Mouse (Mus musculus) hindbrain, embryonic 12.5 days (tissue): ENCODE results near the gene Dach1. TPM values are rescaled to one million over a fixed set of nuclear protein-coding genes. Genes with fewer than 3 reads are reported as not detected.
A peak's percentile ranks its signal among the peaks of the same experiment; 100 is the strongest.

Experiments
- ATAC-seq: fragments of 200-750 bp; cut with Nextera tagmentation; 2 replicates; pipeline ENCODE4 v1.8.0; 2017; ENCODE audit warnings: moderate TSS enrichment; ENCODE audit not compliant: low FRiP score
- H3K27ac ChIP-seq: fragments of 300-500 bp; sonication (generic); 2 replicates; pipeline ENCODE4 v1.5.1; 2016; ENCODE audit warnings: mild to moderate bottlenecking
- H3K27me3 ChIP-seq: fragments of 300-500 bp; sonication (generic); 2 replicates; pipeline ENCODE4 v1.6.1; 2016; ENCODE audit warnings: mild to moderate bottlenecking
- H3K36me3 ChIP-seq: fragments of 300-500 bp; sonication (generic); 2 replicates; pipeline ENCODE4 v1.6.1; 2016; ENCODE audit warnings: mild to moderate bottlenecking
- H3K4me1 ChIP-seq: fragments of 300-500 bp; sonication (generic); 2 replicates; pipeline ENCODE4 v1.6.1; 2016
- H3K4me2 ChIP-seq: fragments of 300-500 bp; sonication (generic); replicated peaks from 2 replicates; pipeline ENCODE4 v1.6.1; 2016; ENCODE audit warnings: mild to moderate bottlenecking
- H3K4me3 ChIP-seq: fragments of 300-500 bp; sonication (generic); 2 replicates; pipeline ENCODE4 v1.5.1; 2016; ENCODE audit warnings: mild to moderate bottlenecking
- H3K9ac ChIP-seq: fragments of 300-500 bp; sonication (generic); 2 replicates; pipeline ENCODE4 v1.6.1; 2016; ENCODE audit warnings: mild to moderate bottlenecking, moderate library complexity
- H3K9me3 ChIP-seq: fragments of 300-500 bp; sonication (generic); replicated peaks from 2 replicates; pipeline ENCODE4 v1.6.1; 2016; ENCODE audit warnings: mild to moderate bottlenecking
- WGBS: fragments of 180-500 bp; shearing (Covaris S2); methylation state at CpG from one replicate; pipeline ENCODE4 v1.1.7; 2016; 5-methylcytosine and 5-hydroxymethylcytosine counted together
- polyA plus RNA-seq: library from polyadenylated mRNA; unstranded; fragments of >200 nt; fragmentation: Nextera tagmentation; extraction: Ambion mirVana; gene quantifications from 2 replicates; pipeline ENCODE4 v1.2.1, GENCODE M21; 2016

Dach1 gene
- polyA plus RNA-seq, 1 experiment from 2014 or later, result 24.3 TPM

DNA sequence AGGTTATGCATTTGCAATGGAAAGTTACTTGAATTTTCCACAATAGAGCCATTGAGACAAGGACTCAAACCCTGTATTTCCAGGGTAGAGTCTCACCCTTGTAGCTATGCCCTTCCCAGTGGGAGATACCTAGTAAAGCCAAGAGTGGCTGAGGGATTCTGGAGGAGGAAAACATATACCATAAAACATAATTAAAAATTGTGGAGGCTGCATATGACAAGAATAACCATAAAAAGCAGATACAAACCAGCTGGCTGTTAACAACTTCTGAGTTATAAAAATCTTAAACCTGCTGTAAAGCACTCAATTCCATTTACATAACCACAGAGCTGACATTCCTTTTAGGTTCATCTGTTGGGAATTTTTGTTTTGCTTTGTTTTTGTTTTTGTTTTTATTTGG is 171.0 kb downstream of the Dach1 start:
- Histone ChIP-seq H3K4me2 (no peak overlapping the region), H3K27ac (no peak overlapping the region), H3K4me3 (no peak overlapping the region), H3K9ac (no peak overlapping the region), H3K27me3 (no peaks in the 10 kb centered on the region), H3K4me1 (no peaks in the 10 kb centered on the region), H3K36me3 (no peaks in the 10 kb centered on the region), H3K9me3 (no peaks in the 10 kb centered on the region)
- no peak for ATAC-seq

DNA sequence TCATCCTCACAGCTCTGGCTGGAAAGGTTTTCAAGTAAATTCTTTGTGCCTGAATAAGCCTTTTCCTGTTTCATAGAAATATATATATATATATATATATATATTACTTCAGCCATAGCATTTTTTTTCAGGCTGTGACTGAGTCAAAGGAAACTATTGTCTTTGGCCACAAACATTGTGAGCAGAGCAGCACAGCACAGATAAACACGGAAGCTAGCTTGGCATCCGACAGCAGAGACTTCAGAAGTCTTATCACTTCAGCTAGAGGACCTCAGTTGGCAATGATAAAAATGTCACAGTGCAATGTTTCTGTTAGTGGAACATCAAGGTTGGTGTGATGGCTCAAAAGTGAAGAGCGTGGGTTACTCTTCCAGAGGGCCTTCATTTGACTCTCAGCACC is 186.3 kb downstream of the Dach1 start:
- Histone ChIP-seq H3K9me3 (no peaks in the 10 kb centered on the region), H3K27ac (no peak overlapping the region), H3K4me1 (peaks cover 4% of the 10 kb centered on the region), H3K36me3 (no peaks in the 10 kb centered on the region), H3K4me2 (no peak overlapping the region), H3K27me3 (no peaks in the 10 kb centered on the region), H3K9ac (no peak overlapping the region), H3K4me3 (no peak overlapping the region)
- no peak for ATAC-seq
- 84% methylated on average over 3 of the region's 3 CpGs for WGBS

DNA sequence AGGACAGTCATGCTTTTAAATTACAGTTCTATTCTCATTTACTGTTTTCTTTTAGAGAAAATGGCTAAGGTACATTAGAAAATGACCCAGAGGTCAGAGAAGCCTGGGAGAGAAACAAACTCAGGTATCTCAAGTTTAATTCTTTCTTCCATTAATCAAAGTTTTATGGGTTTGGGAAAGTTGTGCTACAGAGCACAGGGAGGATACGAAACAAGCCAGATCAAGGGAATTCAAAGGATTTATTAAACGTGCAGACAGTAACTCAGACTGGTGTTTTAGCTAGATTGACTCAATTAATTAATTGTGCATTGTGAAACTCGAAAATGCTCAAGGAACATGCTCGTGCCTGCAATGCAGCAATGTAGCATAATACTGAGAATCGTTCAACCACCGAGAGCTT is 186.9 kb downstream of the Dach1 start:
- Histone ChIP-seq H3K27ac (no peak overlapping the region), H3K9ac (no peak overlapping the region), H3K4me3 (no peak overlapping the region), H3K27me3 (no peaks in the 10 kb centered on the region), H3K4me2 (no peak overlapping the region), H3K9me3 (no peaks in the 10 kb centered on the region), H3K4me1 (peaks cover 4% of the 10 kb centered on the region), H3K36me3 (no peaks in the 10 kb centered on the region)
- ATAC-seq, result no peak
- WGBS, result 77% methylated on average over 6 of the region's 6 CpGs

DNA sequence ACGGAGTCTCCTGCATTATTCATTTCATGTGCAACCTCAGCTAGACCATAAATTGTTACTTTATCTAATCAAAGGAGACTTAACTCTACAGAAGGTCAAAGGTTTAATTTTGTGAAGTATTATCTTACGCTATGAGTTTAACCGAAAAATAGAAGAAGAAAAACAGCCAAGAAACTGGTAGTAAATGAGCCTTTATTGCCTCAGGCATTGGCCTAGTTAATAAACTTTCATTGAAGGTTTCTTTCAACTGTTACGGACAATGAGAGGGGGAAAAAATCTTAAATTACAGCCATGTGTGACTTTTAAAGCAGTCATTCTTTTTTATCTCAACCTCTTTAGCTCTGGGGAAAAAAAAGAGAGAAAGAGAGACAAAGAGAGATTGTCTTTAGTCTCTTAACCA is 188.7 kb downstream of the Dach1 start:
- no peak for ATAC-seq

DNA sequence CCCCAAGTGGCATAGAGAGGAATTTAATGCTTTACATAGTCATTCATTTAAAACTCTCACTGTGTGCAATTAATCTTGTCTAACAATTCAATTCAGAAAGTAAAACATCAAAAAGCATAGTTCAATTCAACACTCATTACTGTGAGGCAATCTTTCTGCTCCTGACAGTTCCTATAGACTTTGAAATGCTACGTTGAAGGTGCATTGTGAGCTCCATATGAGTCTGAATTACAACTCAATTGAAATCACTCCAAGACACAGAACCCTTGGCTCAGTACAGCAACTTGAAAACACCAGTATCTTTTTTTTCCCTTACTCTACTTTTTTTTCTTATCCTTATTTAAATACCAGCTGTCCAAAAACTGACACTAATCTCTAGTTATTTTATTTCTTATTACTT is 193.5 kb downstream of the Dach1 start:
- Histone ChIP-seq H3K27ac (no peak overlapping the region), H3K27me3 (no peaks in the 10 kb centered on the region), H3K9ac (no peak overlapping the region), H3K4me1 (peaks cover 2% of the 10 kb centered on the region), H3K4me3 (no peak overlapping the region), H3K4me2 (no peak overlapping the region), H3K9me3 (no peaks in the 10 kb centered on the region), H3K36me3 (no peaks in the 10 kb centered on the region)
- no peak for ATAC-seq
- 14% methylated on average over 1 of the region's 1 CpGs for WGBS

More for the DNA sequence above, 188.7 kb downstream of the Dach1 start:
- Histone ChIP-seq H3K4me3 (no peak overlapping the region), H3K4me1 (peaks cover 6% of the 10 kb centered on the region), H3K9ac (no peak overlapping the region), H3K9me3 (no peaks in the 10 kb centered on the region), H3K27ac (no peak overlapping the region), H3K27me3 (no peaks in the 10 kb centered on the region), H3K4me2 (no peak overlapping the region), H3K36me3 (no peaks in the 10 kb centered on the region)
- WGBS, result 23% methylated on average over 4 of the region's 4 CpGs

DNA sequence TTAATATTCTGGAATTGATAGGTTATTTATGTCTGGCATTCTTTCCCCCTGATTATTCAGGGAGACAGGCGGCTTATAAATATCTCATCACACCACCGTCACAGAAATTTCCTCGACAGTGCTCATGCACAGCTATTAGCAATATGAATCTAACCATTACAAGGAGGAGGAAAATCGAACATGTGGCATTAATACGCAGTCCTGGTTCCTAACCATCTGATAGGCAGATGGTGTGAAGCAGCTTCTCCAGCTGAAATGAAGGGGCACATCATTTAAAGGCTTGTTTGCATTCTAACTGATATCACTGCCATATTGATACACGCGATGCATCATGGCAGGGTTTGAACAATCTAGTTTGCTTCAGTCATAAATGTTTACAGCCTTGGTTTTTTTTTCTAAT is 194.1 kb downstream of the Dach1 start:
- Histone ChIP-seq H3K36me3 (no peaks in the 10 kb centered on the region), H3K27ac (no peak overlapping the region), H3K27me3 (no peaks in the 10 kb centered on the region), H3K9me3 (no peaks in the 10 kb centered on the region), H3K4me3 (no peak overlapping the region), H3K4me2 (no peak overlapping the region), H3K9ac (no peak overlapping the region), H3K4me1 (peaks cover 2% of the 10 kb centered on the region)
- 48% methylated on average over 7 of the region's 7 CpGs for WGBS
- ATAC-seq, result peak; percentile 36; the same call in 1 of the 2 replicates

DNA sequence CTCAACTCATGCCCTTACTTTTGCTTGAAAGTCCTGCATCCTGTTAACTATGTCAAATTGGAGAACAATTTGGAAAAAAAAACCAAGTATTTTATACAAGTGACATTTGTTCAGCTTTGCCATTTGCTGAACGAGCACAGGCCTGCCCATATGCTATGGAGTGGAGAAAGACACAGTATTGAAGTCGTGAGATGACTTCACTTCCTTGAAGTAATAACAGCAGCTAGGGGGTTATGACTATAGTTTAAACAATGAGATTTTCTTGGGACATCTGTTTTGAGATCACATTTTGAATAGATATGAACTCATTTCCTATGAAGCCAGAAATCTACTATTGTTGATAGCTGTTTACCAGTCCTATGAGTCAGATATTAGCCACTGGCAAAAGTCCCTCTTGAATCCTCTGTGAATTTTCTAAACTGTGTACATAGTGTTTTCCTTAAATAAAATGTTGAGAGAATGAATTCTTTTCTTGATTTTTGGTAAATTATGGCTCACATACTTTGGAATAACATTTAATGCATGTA is 205.0 kb downstream of the Dach1 start:
- H3K27ac ChIP-seq, result 0 out of 2 replicates have a peak overlapping the region, but pooled peaks have one; percentile 30

DNA sequence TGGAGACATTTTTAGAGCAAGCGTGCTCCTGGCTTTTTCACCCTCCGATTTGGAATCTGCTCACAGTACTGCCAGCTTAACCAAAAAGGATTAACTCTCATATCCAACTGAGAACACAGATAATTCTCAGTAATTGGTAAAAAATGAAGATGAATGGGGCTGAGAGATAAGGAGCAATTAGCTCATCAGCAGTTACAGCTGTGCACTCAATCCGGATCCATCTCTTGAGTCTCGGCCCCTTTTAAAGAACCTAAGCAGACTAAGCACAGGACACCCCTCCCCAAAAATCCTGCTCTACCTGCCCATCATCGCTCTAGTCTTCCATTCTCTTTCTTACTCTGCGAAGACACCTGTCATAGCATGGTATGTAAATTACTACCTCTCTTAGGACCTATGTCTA is 205.9 kb downstream of the Dach1 start:
- Histone ChIP-seq H3K27me3 (no peaks in the 10 kb centered on the region), H3K9me3 (no peaks in the 10 kb centered on the region), H3K4me1 (peaks cover 13% of the 10 kb centered on the region), H3K9ac (no peak overlapping the region), H3K4me2 (no peak overlapping the region), H3K27ac (peak overlapping the region; percentile 35; the same call in 1 of the 2 replicates), H3K36me3 (no peaks in the 10 kb centered on the region), H3K4me3 (no peak overlapping the region)
- 73% methylated on average over 6 of the region's 6 CpGs for WGBS
- ATAC-seq, result peak; percentile 57

More for the DNA sequence above, 205.0 kb downstream of the Dach1 start:
- 65% methylated on average over 2 of the region's 2 CpGs for WGBS
- ATAC-seq, result no peak
- H3K9me3 ChIP-seq, result no peaks in the 10 kb centered on the region
- no peaks in the 10 kb centered on the region for H3K36me3 ChIP-seq
- H3K27me3 ChIP-seq, result no peaks in the 10 kb centered on the region
- H3K4me3 ChIP-seq, result no peak overlapping the region
- H3K4me1 ChIP-seq, result peaks cover 13% of the 10 kb centered on the region
- H3K4me2 ChIP-seq, result no peak overlapping the region
- no peak overlapping the region for H3K9ac ChIP-seq

DNA sequence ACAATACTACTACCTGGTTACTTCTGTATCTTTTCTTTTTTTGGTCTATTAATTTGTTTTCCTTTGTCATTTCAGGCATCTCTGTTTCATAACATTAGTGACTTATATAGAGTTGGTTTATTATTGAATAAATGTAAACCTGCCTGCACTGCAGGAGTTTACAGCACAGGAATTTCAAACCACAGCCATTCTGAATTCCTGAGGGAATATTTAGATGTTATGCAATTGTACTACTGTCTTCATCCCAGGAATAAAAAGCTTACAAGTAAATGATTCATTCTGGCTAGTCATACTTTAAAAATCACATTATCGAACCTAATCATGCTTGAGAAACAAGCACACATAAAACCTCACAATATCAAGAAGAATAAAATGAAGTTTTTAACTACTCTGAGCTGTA is 213.2 kb downstream of the Dach1 start:
- H3K27me3 ChIP-seq, result no peaks in the 10 kb centered on the region
- 92% methylated on average over 1 of the region's 1 CpGs for WGBS
- no peak for ATAC-seq
- H3K4me2 ChIP-seq, result no peak overlapping the region
- H3K27ac ChIP-seq, result no peak overlapping the region
- H3K4me1 ChIP-seq, result peaks cover 11% of the 10 kb centered on the region
- H3K36me3 ChIP-seq, result no peaks in the 10 kb centered on the region
- H3K4me3 ChIP-seq, result no peak overlapping the region
- H3K9me3 ChIP-seq, result no peaks in the 10 kb centered on the region
- H3K9ac ChIP-seq, result no peak overlapping the region

DNA sequence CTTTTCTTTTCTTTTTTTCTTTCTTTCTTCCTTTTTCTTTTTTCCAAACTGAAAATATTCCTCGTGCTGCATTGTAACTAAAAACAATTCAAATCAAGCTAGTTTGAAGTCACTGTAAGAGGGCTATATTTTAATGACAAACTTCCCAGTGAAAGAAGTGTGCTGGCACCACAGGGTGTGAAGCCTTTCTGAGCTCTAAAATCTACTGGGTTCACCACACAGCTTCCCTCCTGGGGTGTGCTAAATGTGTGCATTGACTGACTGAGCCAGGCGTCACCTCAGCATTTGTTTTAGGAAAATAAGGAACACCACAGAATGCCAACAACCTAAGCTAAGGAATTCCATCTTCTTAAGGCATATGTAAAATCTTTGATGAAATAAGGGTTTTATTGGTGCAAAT is 224.1 kb downstream of the Dach1 start:
- Histone ChIP-seq H3K4me3 (no peak overlapping the region), H3K27me3 (no peaks in the 10 kb centered on the region), H3K9me3 (no peaks in the 10 kb centered on the region), H3K36me3 (no peaks in the 10 kb centered on the region), H3K27ac (peak overlapping the region; percentile 30; the same call in 1 of the 2 replicates), H3K9ac (no peak overlapping the region), H3K4me2 (no peak overlapping the region), H3K4me1 (0 out of 2 replicates have a peak, but pooled peaks cover 3% of the 10 kb centered on the region)
- ATAC-seq, result no peak
- WGBS, result 25% methylated on average over 2 of the region's 2 CpGs

DNA sequence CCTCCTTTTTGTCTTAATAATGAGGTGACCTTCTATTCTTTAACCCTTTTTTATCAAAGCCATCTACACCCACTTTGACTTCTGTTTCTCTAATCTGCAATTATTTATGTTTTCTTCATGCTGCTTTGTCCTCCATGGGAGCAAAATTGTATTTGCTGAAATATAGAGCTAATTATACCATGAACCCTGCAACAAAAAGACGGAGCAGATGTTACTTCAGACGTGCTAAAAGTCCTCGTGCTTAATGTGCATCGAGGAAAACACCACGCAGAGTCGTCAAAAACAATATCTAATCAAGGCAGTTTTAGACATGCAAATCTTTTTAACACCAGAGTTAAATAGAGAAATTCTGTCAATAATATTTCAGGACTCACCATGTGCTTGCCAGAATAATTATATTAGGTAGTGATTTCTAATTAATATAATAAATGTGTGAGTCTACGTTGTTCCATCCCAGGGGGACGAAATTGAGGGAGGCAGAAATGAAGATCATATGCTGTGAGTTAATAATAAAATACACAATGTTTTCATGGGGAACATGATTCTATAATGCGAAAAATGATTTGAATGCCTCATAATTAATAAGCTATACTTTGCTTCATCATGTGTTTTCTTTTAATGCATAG is 224.8 kb downstream of the Dach1 start:
- Histone ChIP-seq H3K9me3 (no peaks in the 10 kb centered on the region), H3K4me2 (no peak overlapping the region), H3K27me3 (no peaks in the 10 kb centered on the region), H3K9ac (no peak overlapping the region), H3K36me3 (no peaks in the 10 kb centered on the region), H3K4me1 (0 out of 2 replicates have a peak, but pooled peaks cover 3% of the 10 kb centered on the region), H3K4me3 (no peak overlapping the region), H3K27ac (no peak overlapping the region)
- WGBS, result 43% methylated on average over 9 of the region's 9 CpGs
- peak; percentile 62 for ATAC-seq

DNA sequence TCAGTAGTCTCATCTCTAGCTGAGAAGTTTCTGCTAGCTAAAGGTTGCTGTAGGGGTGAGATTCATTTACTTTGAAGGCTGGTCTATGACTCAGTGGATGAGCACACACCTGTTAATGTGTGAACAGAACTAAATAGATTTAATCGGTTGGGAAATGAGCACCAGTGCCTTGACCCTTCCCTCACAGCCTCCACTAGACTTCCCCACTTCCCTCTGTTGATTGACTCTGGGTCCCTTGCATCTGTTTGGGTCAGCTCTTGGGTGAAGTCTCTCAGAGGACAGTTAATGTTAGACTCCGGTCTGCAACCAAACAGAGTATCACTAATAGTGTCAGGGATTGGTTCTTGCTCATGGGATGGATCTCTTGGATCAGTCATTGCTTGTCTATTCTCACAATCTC is 227.2 kb downstream of the Dach1 start:
- Histone ChIP-seq H3K9me3 (no peaks in the 10 kb centered on the region), H3K4me1 (0 out of 2 replicates have a peak, but pooled peaks cover 3% of the 10 kb centered on the region), H3K36me3 (no peaks in the 10 kb centered on the region), H3K9ac (no peak overlapping the region), H3K4me2 (no peak overlapping the region), H3K4me3 (no peak overlapping the region), H3K27me3 (no peaks in the 10 kb centered on the region), H3K27ac (no peak overlapping the region)
- ATAC-seq, result no peak
- 93% methylated on average over 2 of the region's 2 CpGs for WGBS

DNA sequence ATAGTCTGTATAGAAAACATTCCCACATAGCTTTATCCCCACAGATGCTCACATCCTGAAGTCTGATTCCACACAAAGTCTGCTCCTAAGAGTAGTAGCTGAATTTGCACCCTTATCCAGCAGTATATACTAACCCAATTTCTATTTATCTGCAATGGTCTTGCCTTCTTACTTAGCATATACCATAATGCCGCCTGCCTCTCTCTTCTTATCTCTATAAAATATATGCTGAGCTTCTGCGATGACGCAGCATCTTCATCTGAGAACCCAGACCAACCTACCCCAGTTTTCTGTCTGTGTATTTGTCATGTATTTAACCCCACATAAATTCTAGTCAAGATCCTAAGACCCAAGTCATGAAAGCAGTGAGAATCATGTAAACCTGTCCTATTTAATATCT is 272.9 kb downstream of the Dach1 start:
- Histone ChIP-seq H3K27me3 (no peaks in the 10 kb centered on the region), H3K4me1 (no peaks in the 10 kb centered on the region), H3K9ac (no peak overlapping the region), H3K9me3 (no peaks in the 10 kb centered on the region), H3K27ac (no peak overlapping the region), H3K36me3 (no peaks in the 10 kb centered on the region), H3K4me2 (no peak overlapping the region), H3K4me3 (no peak overlapping the region)
- ATAC-seq, result no peak
- 98% methylated on average over 3 of the region's 3 CpGs for WGBS
